Mouse (Mus musculus) liver, embryonic 11.5 days (tissue): ENCODE data around the gene Slc25a11. TPM values are rescaled to one million over a fixed set of nuclear protein-coding genes. Genes with fewer than 3 reads are reported as not detected.

ENCODE experiments used
- ATAC-seq: fragments of 200-750 bp; cut with Nextera tagmentation; replicated peaks from 2 replicates; pipeline ENCODE4 v1.8.0; 2017; ENCODE audit warnings: moderate number of reproducible peaks, mild to moderate bottlenecking, moderate TSS enrichment, moderate library complexity; ENCODE audit not compliant: low FRiP score
- DNase-seq: peaks from one replicate; pipeline ENCODE4 v3.0.0-alpha.2; 2017; ENCODE audit warnings: low spot score
- H3K27ac ChIP-seq: fragments of 300-500 bp; sonication (generic); 2 replicates; pipeline ENCODE4 v1.5.1; 2014; ENCODE audit warnings: mild to moderate bottlenecking, low read depth, low read length, control low read depth
- H3K27me3 ChIP-seq: fragments of 300-500 bp; sonication (generic); replicated peaks from 2 replicates; pipeline ENCODE4 v1.6.1; 2014; ENCODE audit warnings: low read length, mixed read lengths; ENCODE audit not compliant: control insufficient read depth, insufficient read depth
- H3K36me3 ChIP-seq: fragments of 300-500 bp; sonication (generic); 2 replicates; pipeline ENCODE4 v1.6.1; 2014; ENCODE audit warnings: mild to moderate bottlenecking, low read length, moderate library complexity, mixed read lengths; ENCODE audit not compliant: control insufficient read depth, insufficient read depth
- H3K4me1 ChIP-seq: fragments of 300-500 bp; sonication (generic); replicated peaks from 2 replicates; pipeline ENCODE4 v1.6.1; 2014; ENCODE audit warnings: low read length, mixed read lengths; ENCODE audit not compliant: control insufficient read depth, insufficient read depth
- H3K4me2 ChIP-seq: fragments of 300-500 bp; sonication (generic); 2 replicates; pipeline ENCODE4 v1.6.1; 2014; ENCODE audit warnings: mild to moderate bottlenecking, control low read depth, moderate library complexity
- H3K4me3 ChIP-seq: fragments of 300-500 bp; sonication (generic); 2 replicates; pipeline ENCODE4 v1.5.1; 2014; ENCODE audit warnings: low read depth, low read length, control low read depth
- H3K9ac ChIP-seq: fragments of 300-500 bp; sonication (generic); 2 replicates; pipeline ENCODE4 v1.6.1; 2014; ENCODE audit warnings: low read depth, low read length, control low read depth
- H3K9me3 ChIP-seq: fragments of 300-500 bp; sonication (generic); 2 replicates; pipeline ENCODE4 v1.6.1; 2016; ENCODE audit warnings: low read length, inconsistent platforms, mixed read lengths; ENCODE audit not compliant: control insufficient read depth
- WGBS: fragments of 180-500 bp; shearing (Covaris S2); extraction: QIAGEN DNeasy Blood & Tissue Kit; methylation state at CpG from one replicate; pipeline ENCODE4 v1.1.7; 2014; 5-methylcytosine and 5-hydroxymethylcytosine counted together
- polyA plus RNA-seq: library from polyadenylated mRNA; unstranded; fragments of >200 nt; fragmentation: Nextera tagmentation; extraction: Ambion mirVana; gene quantifications from 2 replicates; pipeline ENCODE4 v1.2.1, GENCODE M21; 2014

Slc25a11 gene
- polyA plus RNA-seq, 1 experiment from 2014 or later = 115 TPM

DNA sequence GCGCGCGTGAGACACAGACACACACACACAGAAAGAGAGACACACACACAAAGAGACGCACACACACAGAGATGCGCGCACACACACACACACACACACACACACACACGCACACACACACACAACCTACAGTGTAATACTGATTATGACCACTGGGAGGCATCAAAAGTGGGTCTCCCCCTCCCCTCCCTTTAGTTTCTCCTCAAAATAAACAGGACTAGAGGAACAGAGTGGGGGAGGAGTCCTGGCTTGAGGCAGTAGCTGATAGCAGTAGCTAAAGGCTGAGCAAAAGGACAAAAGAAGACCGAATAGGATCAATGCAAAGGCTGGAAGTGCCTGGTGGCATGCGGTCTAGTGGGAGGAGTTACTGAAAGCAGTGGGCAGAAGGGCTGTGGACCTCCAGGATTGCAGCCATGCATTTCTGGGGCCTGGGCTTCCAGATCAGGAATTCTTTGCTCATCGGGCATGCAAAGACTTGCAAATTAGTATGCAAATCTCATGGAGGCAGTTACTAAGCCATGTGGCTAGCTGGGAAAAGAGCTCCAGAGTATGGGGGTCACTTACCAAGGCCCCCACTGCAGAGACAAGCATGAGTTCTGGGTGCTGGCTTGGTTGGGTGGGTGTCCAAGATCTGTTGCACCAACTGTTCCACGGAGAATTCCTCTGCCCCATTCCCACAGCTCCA, 34.8 kb upstream of the Slc25a11 start:
- Histone ChIP-seq H3K36me3 (peaks cover 26% of the 10 kb centered on the region), H3K4me1 (peaks cover 16% of the 10 kb centered on the region), H3K4me3 (no peak overlapping the region), H3K27ac (0 out of 2 replicates have a peak overlapping the region, but pooled peaks have one; percentile 46), H3K27me3 (no peaks in the 10 kb centered on the region), H3K4me2 (peak overlapping the region; percentile 30; the same call in 1 of the 2 replicates), H3K9me3 (no peaks in the 10 kb centered on the region), H3K9ac (no peak overlapping the region; the same call in 1 of the 2 replicates)
- DNase-seq = no peak
- WGBS = 36% methylated on average over 11 of the region's 11 CpGs
- peak; percentile 51; the same call in 1 of the 2 replicates for ATAC-seq

DNA sequence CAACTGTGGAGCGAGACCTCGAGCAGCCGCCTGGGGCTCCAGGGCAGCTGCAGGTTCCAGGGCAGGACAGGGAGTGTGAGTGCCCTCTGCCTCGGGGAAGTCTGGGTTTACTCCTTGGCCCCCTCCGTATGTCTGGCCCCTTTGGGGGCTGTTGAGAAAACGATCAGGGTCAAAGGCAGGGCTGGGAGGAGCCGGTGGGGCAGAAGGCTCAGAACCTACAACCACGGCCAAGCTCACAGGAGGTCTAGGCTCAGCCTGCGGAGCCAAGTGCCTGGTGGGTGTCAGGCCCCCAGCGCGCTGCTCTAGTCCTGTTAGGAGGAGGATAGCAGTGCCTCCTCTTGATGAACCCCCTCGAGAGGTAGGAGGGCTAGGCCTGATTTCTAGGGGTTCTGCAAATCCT, 33.9 kb upstream of the Slc25a11 start:
- DNase-seq (no peak), ATAC-seq (no peak)
- Histone ChIP-seq H3K27ac (no peak overlapping the region), H3K9me3 (no peaks in the 10 kb centered on the region), H3K9ac (no peak overlapping the region), H3K4me1 (peaks cover 13% of the 10 kb centered on the region), H3K4me2 (no peak overlapping the region), H3K4me3 (no peak overlapping the region), H3K27me3 (no peaks in the 10 kb centered on the region), H3K36me3 (peaks cover 28% of the 10 kb centered on the region)
- WGBS = 70% methylated on average over 12 of the region's 12 CpGs

GRCm38 (mm10) chr11:70679894-70680293, 32.6 kb upstream of the Slc25a11 start:
- H3K4me3 ChIP-seq = no peak overlapping the region
- WGBS = 57% methylated on average over 8 of the region's 8 CpGs
- no peak overlapping the region for H3K9ac ChIP-seq
- peaks cover 25% of the 10 kb centered on the region for H3K36me3 ChIP-seq
- no peak for ATAC-seq
- no peak for DNase-seq
- no peaks in the 10 kb centered on the region for H3K9me3 ChIP-seq
- H3K4me2 ChIP-seq = no peak overlapping the region
- H3K27me3 ChIP-seq = no peaks in the 10 kb centered on the region
- no peak overlapping the region for H3K27ac ChIP-seq
- peaks cover 13% of the 10 kb centered on the region for H3K4me1 ChIP-seq

- no peaks in the 10 kb centered on the region for H3K9me3 ChIP-seq
- no peak overlapping the region for H3K9ac ChIP-seq
- no peak for ATAC-seq
- no peak overlapping the region; the same call in 1 of the 2 replicates for H3K4me2 ChIP-seq
- H3K4me1 ChIP-seq = peaks cover 13% of the 10 kb centered on the region
- no peak overlapping the region for H3K27ac ChIP-seq
- DNase-seq = no peak
- peaks cover 26% of the 10 kb centered on the region for H3K36me3 ChIP-seq
- no peak overlapping the region for H3K4me3 ChIP-seq
- 91% methylated on average over 8 of the region's 8 CpGs for WGBS
- no peaks in the 10 kb centered on the region for H3K27me3 ChIP-seq
Observed at GRCm38 (mm10) chr11:70679361-70679760, 32.1 kb upstream of the Slc25a11 start.

DNA sequence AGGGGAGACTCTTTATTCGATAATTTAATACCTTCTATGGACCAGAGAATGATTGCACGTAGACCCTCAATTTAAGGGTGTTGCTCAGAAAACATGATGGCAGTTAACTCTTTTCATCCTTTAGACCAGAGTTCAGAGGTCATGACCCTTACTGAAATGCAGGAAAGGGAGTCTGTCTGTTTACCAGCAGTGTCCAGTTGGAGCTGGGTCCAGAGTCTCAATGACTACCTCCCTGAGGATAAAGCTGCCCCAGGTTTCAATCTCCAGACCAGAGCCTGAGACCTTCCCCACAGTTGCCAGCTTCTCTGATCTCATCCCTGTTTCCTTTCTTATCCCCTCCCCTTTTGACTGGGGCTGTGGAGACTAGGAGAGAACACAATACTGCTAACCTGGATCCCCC, 31.3 kb upstream of the Slc25a11 start:
- no peak; the same call in 1 of the 2 replicates for ATAC-seq

DNA sequence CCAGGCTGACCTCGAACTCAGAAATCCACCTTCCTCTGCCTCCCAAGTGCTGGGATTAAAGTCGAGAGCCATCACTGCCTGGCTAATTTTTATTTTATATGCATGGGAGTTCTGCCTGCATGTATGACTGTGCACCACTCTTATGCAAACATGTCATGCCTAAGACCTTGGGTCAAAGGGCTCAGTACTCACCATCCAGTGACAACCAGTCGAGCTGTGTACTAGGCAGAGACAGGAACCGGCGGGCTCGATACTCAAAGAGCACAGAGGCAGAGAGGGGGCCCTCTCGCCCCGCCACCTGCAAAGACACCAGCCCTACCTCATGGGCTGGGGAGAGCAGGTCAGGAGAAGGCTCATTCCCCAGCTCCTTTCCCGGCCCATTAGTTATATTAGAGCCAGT, 30.8 kb upstream of the Slc25a11 start:
- no peak overlapping the region for H3K4me2 ChIP-seq
- H3K9me3 ChIP-seq = no peaks in the 10 kb centered on the region
- H3K4me3 ChIP-seq = no peak overlapping the region
- peak overlapping the region; percentile 6 for H3K27ac ChIP-seq
- peaks cover 24% of the 10 kb centered on the region; the same call in 1 of the 2 replicates for H3K36me3 ChIP-seq
- WGBS = 69% methylated on average over 9 of the region's 9 CpGs
- DNase-seq (no peak), ATAC-seq (no peak)
- H3K27me3 ChIP-seq = no peaks in the 10 kb centered on the region
- peaks cover 13% of the 10 kb centered on the region for H3K4me1 ChIP-seq
- no peak overlapping the region for H3K9ac ChIP-seq

More for the DNA sequence above, 31.3 kb upstream of the Slc25a11 start:
- Histone ChIP-seq H3K4me3 (no peak overlapping the region), H3K27ac (peak overlapping the region; percentile 49), H3K27me3 (no peaks in the 10 kb centered on the region), H3K36me3 (peaks cover 24% of the 10 kb centered on the region), H3K4me1 (peaks cover 13% of the 10 kb centered on the region), H3K9ac (no peak overlapping the region), H3K4me2 (no peak overlapping the region; the same call in 1 of the 2 replicates), H3K9me3 (no peaks in the 10 kb centered on the region)
- 79% methylated on average over 2 of the region's 2 CpGs for WGBS
- no peak for DNase-seq

DNA sequence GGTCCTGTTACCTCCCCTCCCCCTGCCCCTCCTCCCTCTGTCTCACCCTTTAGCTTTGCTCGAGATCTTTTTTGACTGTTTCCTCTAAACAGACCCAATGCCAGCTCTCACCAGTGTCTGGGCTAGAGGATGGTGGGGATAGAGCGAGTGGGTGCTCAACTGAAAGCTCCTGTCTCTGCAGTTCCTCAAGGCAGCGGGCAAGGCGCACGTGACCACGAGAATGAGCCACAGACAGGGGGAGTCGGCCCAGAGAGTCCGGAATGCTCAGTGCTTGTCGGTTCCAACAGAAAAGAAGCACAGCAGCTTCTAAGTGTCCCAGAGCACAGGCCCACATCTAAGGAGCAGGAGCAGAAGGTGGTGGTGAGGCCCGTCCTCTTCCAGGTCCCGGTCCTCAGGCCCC, 27.2 kb upstream of the Slc25a11 start:
- H3K27me3 ChIP-seq = no peaks in the 10 kb centered on the region
- no peak overlapping the region for H3K4me2 ChIP-seq
- peaks cover 10% of the 10 kb centered on the region; the same call in 1 of the 2 replicates for H3K36me3 ChIP-seq
- H3K9ac ChIP-seq = no peak overlapping the region
- H3K4me3 ChIP-seq = no peak overlapping the region
- no peak overlapping the region for H3K27ac ChIP-seq
- WGBS = 64% methylated on average over 11 of the region's 11 CpGs
- H3K9me3 ChIP-seq = no peaks in the 10 kb centered on the region
- ATAC-seq (no peak), DNase-seq (no peak)
- H3K4me1 ChIP-seq = peaks cover 18% of the 10 kb centered on the region

- no peak for DNase-seq
- Histone ChIP-seq H3K9me3 (no peaks in the 10 kb centered on the region), H3K27me3 (no peaks in the 10 kb centered on the region), H3K27ac (no peak overlapping the region), H3K36me3 (peaks cover 10% of the 10 kb centered on the region; the same call in 1 of the 2 replicates), H3K9ac (no peak overlapping the region), H3K4me2 (no peak overlapping the region), H3K4me3 (no peak overlapping the region), H3K4me1 (peaks cover 18% of the 10 kb centered on the region)
- WGBS = 83% methylated on average over 6 of the region's 6 CpGs
- ATAC-seq = no peak
Observed at GRCm38 (mm10) chr11:70674014-70674413, 26.7 kb upstream of the Slc25a11 start.
